Mouse (Mus musculus): Measurements from ENCODE around the gene Bcar3. TPM values are rescaled to one million over a fixed set of nuclear protein-coding genes. Genes with fewer than 3 reads are reported as not detected.

Gene Bcar3
- total and polyA plus RNA-seq, 3 experiments: 47.4 to 61.2 (median 52.0) TPM

DNA sequence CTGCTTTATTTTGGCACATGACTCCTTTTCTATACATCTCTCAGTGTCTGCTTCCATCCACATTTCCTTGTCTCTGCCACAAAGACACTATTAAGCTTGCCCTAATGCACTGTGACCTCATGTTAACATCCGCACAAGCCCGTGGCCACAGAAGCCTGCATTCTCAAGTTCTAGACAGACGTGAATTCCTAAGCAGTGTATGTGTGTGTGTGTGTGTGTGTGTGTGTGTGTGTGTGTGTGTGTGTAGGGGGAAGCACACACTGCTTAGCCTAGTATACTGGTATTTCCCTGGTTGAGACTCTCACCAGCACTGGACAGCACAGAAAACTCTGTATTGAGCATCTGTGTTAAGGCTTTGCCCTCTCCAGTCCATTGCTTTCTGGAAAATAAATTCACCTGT, 70.6 kb downstream of the Bcar3 start:
- no peaks in the 10 kb centered on the region for H3K27me3 ChIP-seq (replicated peaks)
- peaks cover 3 to 24% of the 10 kb centered on the region in 2 experiments; a peak in 3 of 4 replicates for H3K4me1 ChIP-seq (ENCODE audit: control insufficient read depth in 1 of 2, insufficient read depth in 2 of 2)
- no peak overlapping the region for H3K4me2 ChIP-seq (ENCODE audit: insufficient read depth, low read depth, poor library complexity, severe bottlenecking)
- in situ Hi-C loops (cut with MboI; ENCODE audit: low pct_ligation_motif_present, low pct_unique_long_range_greater_than_20kb, low sequenced_read_pairs) (no loop called here), dilution Hi-C loops (cut with MboI; ENCODE audit: extremely low pct_ligation_motif_present, extremely low pct_unique_long_range_greater_than_20kb, low sequenced_read_pairs) (no loop called here)
- H3K79me2 ChIP-seq (replicated peaks; ENCODE audit: control insufficient read depth, extremely low read depth, insufficient read depth, poor library complexity, severe bottlenecking): no peaks in the 10 kb centered on the region
- H3K36me3 ChIP-seq (replicated peaks in 1 of 2; ENCODE audit: control insufficient read depth in 1 of 2, insufficient read depth in 1 of 2, low read length in 1 of 2): no peaks in the 10 kb centered on the region
- peaks cover 3% of the 10 kb centered on the region for H3K9me3 ChIP-seq (replicated peaks; ENCODE audit: low read length)
- DNase-seq (ENCODE audit: extremely low read depth): no peak
- TF ChIP-seq GABPA (IDR thresholded peaks at IDR 0.05; ENCODE audit: insufficient replicate concordance, low read depth, low read length): no peak
- TF ChIP-seq CHD2 (IDR thresholded peaks at IDR 0.05; ENCODE audit: low read length): no peak
- no peak for TF ChIP-seq JUN (IDR thresholded peaks at IDR 0.05; ENCODE audit: insufficient read depth, low read depth, low read length)
- TF ChIP-seq ZNF384 (IDR thresholded peaks at IDR 0.05; ENCODE audit: low read depth, low read length): no peak
- TF ChIP-seq CTCF (conservative IDR thresholded peaks at IDR 0.05 in 1 of 2, IDR thresholded peaks at IDR 0.05 in 1 of 2; ENCODE audit: low read depth in 2 of 2, low read length in 2 of 2): no peak
- no peak for TF ChIP-seq KAT2A (IDR thresholded peaks at IDR 0.05; ENCODE audit: insufficient replicate concordance, low read length)
- no peak for TF ChIP-seq USF2 (conservative IDR thresholded peaks at IDR 0.05; ENCODE audit: low read depth, low read length)
- no peak overlapping the region for H3K9ac ChIP-seq (ENCODE audit: insufficient read depth, low read depth)
- no peak overlapping the region for H3K4me3 ChIP-seq (replicated peaks in 1 of 3; ENCODE audit: low read depth in 2 of 3, low read length in 2 of 3, poor library complexity in 1 of 3)
- H3K27ac ChIP-seq (ENCODE audit: insufficient read depth, low read depth): no peak overlapping the region

DNA sequence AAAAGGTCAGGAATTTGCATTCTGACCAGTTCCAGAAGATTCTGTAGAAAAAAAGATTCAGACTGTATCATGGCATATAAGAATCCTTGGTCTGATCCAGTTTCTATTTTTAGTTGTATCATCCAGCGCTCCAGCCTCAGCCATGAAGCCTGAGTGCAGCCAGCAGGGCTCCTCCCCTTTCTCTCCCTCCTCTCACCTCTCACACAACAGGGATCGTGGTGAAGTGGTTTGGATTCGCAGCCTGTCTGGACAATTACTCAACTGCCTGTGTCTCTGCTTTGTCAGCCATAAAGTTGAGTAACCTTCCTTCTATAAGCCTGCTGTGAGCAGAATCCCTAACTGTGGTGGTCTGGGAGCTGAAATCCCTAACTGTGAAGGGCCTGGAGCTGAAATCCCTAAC, 71.4 kb downstream of the Bcar3 start:
- DNase-seq (ENCODE audit: extremely low read depth): no peak
- Histone ChIP-seq H3K79me2 (replicated peaks; ENCODE audit: control insufficient read depth, extremely low read depth, insufficient read depth, poor library complexity, severe bottlenecking) (no peaks in the 10 kb centered on the region), H3K36me3 (replicated peaks in 1 of 2; ENCODE audit: control insufficient read depth in 1 of 2, insufficient read depth in 1 of 2, low read length in 1 of 2) (no peaks in the 10 kb centered on the region), H3K27ac (ENCODE audit: insufficient read depth, low read depth) (no peak overlapping the region), H3K4me2 (ENCODE audit: insufficient read depth, low read depth, poor library complexity, severe bottlenecking) (no peak overlapping the region), H3K9me3 (replicated peaks; ENCODE audit: low read length) (peaks cover 3% of the 10 kb centered on the region), H3K4me1 (ENCODE audit: control insufficient read depth in 1 of 2, insufficient read depth in 2 of 2) (peaks cover 3 to 30% of the 10 kb centered on the region in 2 experiments; a peak in 3 of 4 replicates), H3K27me3 (replicated peaks) (no peaks in the 10 kb centered on the region), H3K4me3 (replicated peaks in 1 of 3; ENCODE audit: low read depth in 2 of 3, low read length in 2 of 3, poor library complexity in 1 of 3) (no peak overlapping the region), H3K9ac (ENCODE audit: insufficient read depth, low read depth) (no peak overlapping the region)
- in situ Hi-C loops (cut with MboI; ENCODE audit: low pct_ligation_motif_present, low pct_unique_long_range_greater_than_20kb, low sequenced_read_pairs): no loop called here
- TF ChIP-seq SMC3 (IDR thresholded peaks at IDR 0.05; ENCODE audit: low read depth, low read length) (no peak), RAD21 (IDR thresholded peaks at IDR 0.05; ENCODE audit: low read depth, low read length) (no peak), BHLHE40 (IDR thresholded peaks at IDR 0.05; ENCODE audit: low read depth, low read length) (no peak), TBP (conservative IDR thresholded peaks at IDR 0.05; ENCODE audit: low read depth, low read length) (no peak), MYC (IDR thresholded peaks at IDR 0.05; ENCODE audit: low read depth, low read length) (no peak), ZNF384 (IDR thresholded peaks at IDR 0.05; ENCODE audit: low read depth, low read length) (no peak), TCF12 (IDR thresholded peaks at IDR 0.05; ENCODE audit: low read depth, low read length) (no peak), CHD2 (IDR thresholded peaks at IDR 0.05; ENCODE audit: low read length) (no peak), ZKSCAN1 (IDR thresholded peaks at IDR 0.05; ENCODE audit: borderline replicate concordance, low read depth, low read length) (no peak), POLR2AphosphoS2 (IDR thresholded peaks at IDR 0.05; ENCODE audit: low read depth, low read length) (no peak), MEF2A (IDR thresholded peaks at IDR 0.05; ENCODE audit: borderline replicate concordance, low read depth, low read length) (no peak), CHD1 (IDR thresholded peaks at IDR 0.05; ENCODE audit: low read depth, low read length) (no peak), HCFC1 (IDR thresholded peaks at IDR 0.05; ENCODE audit: low read depth, low read length) (no peak)
- dilution Hi-C loops (cut with MboI; ENCODE audit: extremely low pct_ligation_motif_present, extremely low pct_unique_long_range_greater_than_20kb, low sequenced_read_pairs): no loop called here
